Mouse (Mus musculus) MEL (cell line): ENCODE results near the gene Boll.

Experiments used
- CTCF ChIP-seq, 3 experiments: IDR thresholded peaks in 2 of 3; conservative IDR thresholded peaks in 1 of 3; 2 replicates each; pipeline ENCODE4 v1.5.1; 2011 to 2012; ENCODE audit warnings: low read length in 3 of 3, low read depth in 2 of 3, mild to moderate bottlenecking in 2 of 3, improper control_type of control experiment in 1 of 3, inconsistent platforms in 1 of 3, mixed read lengths in 1 of 3, moderate library complexity in 1 of 3; ENCODE audit not compliant: control insufficient read depth in 1 of 3, insufficient read depth in 1 of 3, poor library complexity in 1 of 3, severe bottlenecking in 1 of 3
- E2F4 ChIP-seq: IDR thresholded peaks from 2 replicates; pipeline ENCODE4 v1.6.1; 2011; ENCODE audit warnings: low read depth, low read length, improper control_type of control experiment, borderline replicate concordance
- JUND ChIP-seq: IDR thresholded peaks from 2 replicates; pipeline ENCODE4 v1.6.1; 2011; ENCODE audit warnings: low read depth, mild to moderate bottlenecking, improper control_type of control experiment, low read length
- NELFE ChIP-seq: IDR thresholded peaks from 2 replicates; pipeline ENCODE4 v1.6.1; 2011; ENCODE audit warnings: low read depth, low read length, improper control_type of control experiment
- POLR2A ChIP-seq, 2 experiments: IDR thresholded peaks; 2 replicates each; pipeline ENCODE4 v1.6.1; 2011 to 2012; ENCODE audit warnings: low read length in 2 of 2, mild to moderate bottlenecking in 2 of 2, control low read depth in 1 of 2, improper control_type of control experiment in 1 of 2, low read depth in 1 of 2, moderate library complexity in 1 of 2; ENCODE audit not compliant: control insufficient read depth in 1 of 2, insufficient read depth in 1 of 2, poor library complexity in 1 of 2
- USF2 ChIP-seq, 2 experiments: IDR thresholded peaks; 2 replicates each; pipeline ENCODE4 v1.6.1; 2011 to 2012; ENCODE audit warnings: improper control_type of control experiment in 2 of 2, low read length in 2 of 2, borderline replicate concordance in 1 of 2, inconsistent platforms in 1 of 2, low read depth in 1 of 2, mild to moderate bottlenecking in 1 of 2; ENCODE audit not compliant: insufficient read depth in 1 of 2

DNA sequence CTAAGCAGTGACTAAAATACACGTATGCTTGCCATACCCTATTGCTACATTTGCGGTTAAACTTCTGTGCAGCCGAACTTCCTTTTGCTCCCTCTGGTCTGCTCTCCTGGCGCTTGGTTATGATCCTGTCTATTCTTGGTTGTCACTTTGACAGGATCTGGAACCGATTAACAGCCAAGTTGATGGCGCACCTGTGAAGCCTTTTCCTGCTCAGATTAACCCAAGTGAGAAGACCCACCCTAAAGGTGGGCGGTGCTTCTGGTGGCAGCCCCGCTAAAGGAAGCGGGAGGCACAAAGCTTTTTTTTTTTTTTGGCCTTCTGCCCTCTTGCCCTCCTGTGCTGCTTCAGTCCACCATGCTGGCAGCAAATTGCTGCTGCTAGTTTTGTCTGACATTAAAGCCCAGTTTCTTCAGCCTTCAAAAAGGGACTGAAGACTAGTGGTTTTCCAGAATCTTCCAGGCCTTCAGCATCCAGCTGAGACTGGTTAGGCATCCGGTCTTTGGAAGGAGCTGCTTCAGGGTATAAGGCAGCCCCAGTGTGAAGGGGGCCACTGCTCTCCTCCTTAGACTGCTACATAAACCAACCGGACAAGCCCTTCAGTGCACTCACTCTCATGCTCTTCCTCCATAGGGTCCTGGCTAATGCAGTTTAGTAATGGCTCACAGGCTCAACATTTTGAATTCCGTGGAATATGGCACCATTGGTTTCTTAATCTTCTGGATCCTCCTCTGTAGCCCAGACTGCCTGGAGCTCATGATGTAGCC lies 152.9 kb downstream of the Boll start:
- TF ChIP-seq POLR2A (IDR thresholded peaks at IDR 0.05; ENCODE audit: control insufficient read depth in 1 of 2, insufficient read depth in 1 of 2, low read depth in 1 of 2, low read length in 2 of 2, poor library complexity in 1 of 2) (no peak), CTCF (IDR thresholded peaks at IDR 0.05 in 2 of 3, conservative IDR thresholded peaks at IDR 0.05 in 1 of 3; ENCODE audit: control insufficient read depth in 1 of 3, insufficient read depth in 1 of 3, low read depth in 2 of 3, low read length in 3 of 3, poor library complexity in 1 of 3, severe bottlenecking in 1 of 3) (no peak), E2F4 (no peak), NELFE (no peak), USF2 (IDR thresholded peaks at IDR 0.05; ENCODE audit: borderline replicate concordance in 1 of 2, insufficient read depth in 1 of 2, low read depth in 1 of 2, low read length in 2 of 2) (no peak), JUND (no peak)
